Mouse (Mus musculus): ENCODE measurements around the gene AU021092.

The AU021092 gene

DNA sequence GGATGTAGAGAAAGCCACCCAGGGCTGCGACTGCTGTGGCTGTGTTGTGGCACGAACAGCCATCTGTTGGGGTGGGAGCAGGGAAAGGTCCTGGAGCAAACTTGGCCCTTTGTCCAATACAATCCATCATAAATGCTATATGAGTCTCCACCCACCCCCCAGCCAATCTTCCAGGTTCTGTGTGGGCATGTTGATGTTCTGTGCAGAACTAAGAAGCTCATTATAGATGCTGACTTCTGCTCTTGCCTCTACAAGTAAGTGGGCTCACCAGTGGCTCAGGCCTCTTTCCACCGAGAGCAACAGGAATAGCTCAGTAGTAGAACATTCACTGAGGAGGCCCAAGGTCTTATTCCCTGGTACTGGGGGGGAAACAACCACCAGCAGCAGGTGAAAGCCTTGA, 9.9 kb downstream of the AU021092 start:
- DNase-seq (ENCODE audit: low spot score), result no peak

DNA sequence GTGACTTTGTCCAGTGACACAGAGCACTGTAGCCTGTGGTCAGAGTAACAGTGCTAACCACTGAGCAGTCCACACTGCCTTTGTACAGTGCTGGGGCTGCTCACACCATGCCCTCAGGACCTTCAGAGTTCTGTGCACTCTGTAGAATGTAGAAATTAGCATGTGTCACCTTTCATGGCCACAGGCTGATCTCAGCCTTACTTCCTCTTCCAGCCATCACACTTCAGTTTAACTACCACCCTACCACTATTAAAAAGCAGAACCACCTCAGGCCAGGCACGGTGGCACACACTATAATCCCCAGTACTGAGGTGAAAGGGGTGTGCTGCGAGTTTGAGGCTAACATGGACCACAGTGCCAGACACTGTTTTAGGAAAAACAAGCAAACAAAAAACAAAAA, 11.7 kb downstream of the AU021092 start:
- no peak for DNase-seq (ENCODE audit: low spot score)

DNA sequence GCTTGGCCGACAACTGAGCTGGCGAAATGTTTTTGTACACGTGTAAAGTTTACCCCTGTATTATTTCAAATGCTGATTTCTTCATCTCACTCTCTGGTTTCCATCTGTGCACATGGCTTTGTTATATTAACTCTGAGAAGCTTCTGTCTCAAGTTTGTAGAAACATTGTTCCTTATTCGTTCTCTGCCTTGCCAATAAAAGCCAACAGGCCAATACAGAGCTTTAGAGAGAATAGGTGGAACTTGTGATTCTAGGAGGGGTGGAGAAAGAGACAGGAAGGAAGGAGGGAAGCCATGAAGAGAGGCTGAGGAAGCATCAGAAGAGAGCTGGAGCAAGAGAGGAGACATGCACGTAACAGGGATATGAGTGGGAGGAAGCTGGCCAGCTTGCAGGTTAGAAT, 16.0 kb downstream of the AU021092 start:
- DNase-seq (ENCODE audit: low spot score), result no peak

GRCm38 (mm10) chr16:5205431-5205970, 16.6 kb downstream of the AU021092 start:
- no peak for DNase-seq (ENCODE audit: low spot score)

DNA sequence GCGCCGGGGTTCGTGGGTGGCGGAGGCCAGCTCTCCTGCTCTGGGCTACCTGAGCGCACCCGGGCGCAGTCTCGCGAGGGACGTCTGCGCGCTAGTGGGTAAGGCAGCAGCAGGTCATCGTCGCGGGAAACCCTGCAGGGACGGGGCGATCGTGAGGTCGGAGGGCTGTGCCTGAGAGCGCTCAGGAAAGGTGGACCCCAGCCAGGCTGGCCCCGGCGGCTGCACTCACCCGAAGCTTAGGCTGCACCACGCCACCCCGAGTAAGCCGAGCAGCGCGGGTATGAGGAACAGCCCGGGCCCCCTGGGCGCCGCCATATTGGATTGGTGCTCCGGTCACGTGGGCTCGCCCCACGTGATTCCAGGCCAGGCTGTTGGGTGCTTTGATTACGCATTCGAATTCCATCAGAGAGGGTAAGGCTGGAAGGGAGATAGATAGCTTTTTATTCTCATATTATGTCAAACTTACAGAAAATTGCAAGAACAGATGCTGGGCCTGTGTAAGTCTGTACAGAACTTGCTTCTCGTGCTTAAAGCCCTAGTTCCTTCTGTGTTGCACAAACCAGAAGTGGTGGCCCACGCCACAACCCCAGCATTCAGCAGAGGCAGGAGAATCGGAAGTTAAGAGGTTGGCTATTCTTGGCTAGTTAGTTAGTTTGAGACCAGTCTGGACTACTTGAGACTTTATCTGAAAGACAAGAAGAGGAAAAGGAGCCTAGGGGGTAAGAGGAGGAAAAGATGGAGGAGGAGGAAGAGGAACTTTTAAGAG, 18.2 kb downstream of the AU021092 start, which contains the start of gene Nagpa:
Nagpa (minus strand) TSS at position 345 of the 766 bp plus-strand sequence.
- peak; percentile 81 for DNase-seq (ENCODE audit: low spot score)

DNA sequence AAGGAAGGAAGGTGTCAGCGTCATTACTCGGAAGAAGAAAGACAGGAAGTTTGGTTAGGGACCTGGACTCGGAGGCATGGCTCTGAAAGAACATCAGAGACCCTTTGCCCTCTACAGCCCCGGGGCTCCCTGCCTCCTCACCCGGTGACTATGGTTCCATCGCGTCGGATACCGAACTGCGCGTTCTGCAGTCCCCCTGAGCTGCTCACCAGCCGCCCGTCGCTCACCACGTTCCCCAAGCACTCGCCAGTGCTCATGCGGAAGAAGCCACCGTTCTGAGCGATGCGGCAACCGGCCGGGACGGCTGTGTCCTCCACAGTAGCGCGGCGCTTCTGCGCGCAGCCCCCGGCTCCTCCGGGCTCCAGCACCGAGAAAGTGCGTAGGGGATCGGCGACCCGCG, 18.9 kb downstream of the AU021092 start:
- no peak for DNase-seq (ENCODE audit: low spot score)

DNA sequence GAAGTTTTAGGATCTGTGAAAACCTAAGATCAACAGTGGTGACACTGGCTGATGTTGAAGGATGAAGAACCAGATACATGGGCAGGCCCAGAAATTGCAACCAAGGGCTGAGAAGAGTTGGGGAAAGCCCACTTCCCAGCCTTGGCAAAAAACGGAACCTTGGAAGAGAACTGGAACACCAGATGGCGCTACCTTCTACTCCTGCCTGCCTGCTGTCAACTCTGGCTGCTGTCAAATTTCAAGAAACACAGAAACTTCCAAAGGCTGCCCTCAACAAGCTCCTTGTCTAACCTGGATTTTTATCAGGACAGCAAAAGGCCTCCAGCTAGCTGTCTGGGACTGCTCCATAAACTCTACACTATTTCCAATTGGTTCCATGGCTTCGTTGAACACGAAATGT, 19.4 kb downstream of the AU021092 start:
- DNase-seq (ENCODE audit: low spot score), result peak; percentile 44

DNA sequence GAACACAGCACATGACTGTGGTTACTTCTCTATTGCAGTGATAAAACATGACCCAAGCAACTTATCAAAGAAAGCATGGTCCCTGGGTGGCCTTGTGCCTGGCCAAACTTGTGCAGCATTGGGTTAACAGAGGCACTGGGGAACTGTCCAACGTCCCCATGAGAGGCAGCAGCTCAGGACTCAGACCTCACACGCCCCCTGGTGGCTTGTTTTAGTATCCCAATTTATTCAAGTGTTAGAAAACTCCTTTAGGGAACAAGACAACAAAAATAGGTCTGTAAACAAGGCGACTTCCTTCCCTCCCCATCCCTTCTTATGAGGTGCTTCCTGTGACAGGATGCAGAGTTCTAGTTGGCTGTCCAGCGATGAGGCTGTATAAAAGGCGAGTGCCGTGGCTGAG, 27.0 kb downstream of the AU021092 start:
- peak; percentile 52 for DNase-seq (ENCODE audit: low spot score)

- no peak for DNase-seq (ENCODE audit: low spot score)
Measured at GRCm38 (mm10) chr16:5186234-5186633, 35.9 kb downstream of the AU021092 start.

DNA sequence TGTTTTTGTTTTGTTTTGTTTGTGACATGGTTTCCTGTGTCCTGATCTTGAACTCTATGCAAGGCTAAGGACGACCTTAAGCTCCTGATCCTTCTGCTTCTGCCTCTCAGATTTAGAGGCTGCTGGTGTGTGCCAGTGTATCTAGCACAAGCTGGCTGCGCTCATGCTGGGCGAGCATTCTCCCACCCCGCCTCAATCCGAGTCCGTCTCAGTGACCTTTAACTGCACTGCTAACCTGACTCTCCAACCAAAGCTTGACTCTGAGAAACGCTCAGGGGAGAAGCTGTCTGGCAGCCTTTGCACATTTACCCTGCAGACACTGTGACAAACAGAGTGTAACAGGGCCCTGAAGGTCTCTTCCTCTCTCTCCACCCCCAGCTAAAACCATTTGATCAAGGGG, 36.4 kb downstream of the AU021092 start:
- DNase-seq (ENCODE audit: low spot score), result no peak

- no peak for DNase-seq (ENCODE audit: low spot score)
Measured at GRCm38 (mm10) chr16:5184956-5185355, 37.1 kb downstream of the AU021092 start.

DNA sequence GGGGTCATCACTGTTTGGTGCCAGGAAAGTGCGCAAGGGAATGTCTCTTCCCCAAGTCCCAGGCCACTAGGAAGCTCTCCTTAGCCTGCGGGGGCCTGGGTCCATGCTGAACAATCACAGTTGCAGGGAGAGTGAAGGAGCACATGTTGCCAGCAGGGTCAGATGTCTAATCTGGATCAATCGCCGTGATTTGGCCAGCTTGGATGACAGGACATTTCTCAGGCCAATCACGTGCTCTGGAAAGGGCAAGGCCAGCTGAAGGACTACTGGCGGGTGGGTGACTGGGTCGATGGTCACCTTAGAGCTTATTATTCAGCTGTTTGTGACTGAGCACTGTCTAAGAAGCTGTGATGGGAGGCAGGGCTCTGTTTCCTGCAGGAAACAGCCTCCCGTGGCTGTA, 38.0 kb downstream of the AU021092 start:
- no peak for DNase-seq (ENCODE audit: low spot score)

DNA sequence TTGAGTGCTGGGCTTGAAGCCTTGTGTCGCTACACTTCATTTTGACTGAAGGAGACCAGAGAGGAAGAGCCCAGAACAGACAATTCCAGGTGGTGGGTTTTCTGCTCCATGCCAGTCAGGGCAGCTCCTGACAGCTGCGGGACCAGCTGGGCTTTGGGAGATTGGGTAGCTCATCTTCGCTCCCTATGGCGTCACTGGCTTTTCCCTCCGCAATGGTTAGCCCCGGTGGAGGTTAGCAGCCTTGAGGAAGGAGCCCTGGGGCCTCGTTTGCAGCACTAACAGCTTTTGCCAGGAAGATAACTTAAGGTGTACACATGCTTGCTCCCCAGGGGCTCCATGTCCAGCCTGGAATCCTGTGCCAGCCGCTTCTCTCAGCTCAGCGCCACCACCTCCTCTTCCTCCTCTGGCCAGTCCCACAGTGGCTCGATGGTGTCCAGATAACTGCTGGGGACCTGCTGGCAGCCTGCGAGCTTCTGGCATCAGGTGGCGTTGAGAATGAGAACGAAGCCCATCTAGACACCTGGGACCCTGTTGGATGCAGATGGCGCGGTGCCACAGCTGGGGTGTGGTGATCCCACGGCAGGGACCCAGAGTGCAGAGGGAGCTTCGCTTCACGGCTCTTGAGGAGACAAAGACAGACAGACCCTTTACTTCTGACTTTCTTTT, 38.7 kb downstream of the AU021092 start:
- no peak for DNase-seq (ENCODE audit: low spot score)

- no peak for DNase-seq (ENCODE audit: low spot score)
Measured at GRCm38 (mm10) chr16:5172636-5173035, 49.5 kb downstream of the AU021092 start.

- DNase-seq (ENCODE audit: low spot score), result no peak
Measured at GRCm38 (mm10) chr16:5168829-5169228, 53.3 kb downstream of the AU021092 start.

GRCm38 (mm10) chr16:5168038-5168437, 54.1 kb downstream of the AU021092 start:
- DNase-seq (ENCODE audit: low spot score), result no peak

DNA sequence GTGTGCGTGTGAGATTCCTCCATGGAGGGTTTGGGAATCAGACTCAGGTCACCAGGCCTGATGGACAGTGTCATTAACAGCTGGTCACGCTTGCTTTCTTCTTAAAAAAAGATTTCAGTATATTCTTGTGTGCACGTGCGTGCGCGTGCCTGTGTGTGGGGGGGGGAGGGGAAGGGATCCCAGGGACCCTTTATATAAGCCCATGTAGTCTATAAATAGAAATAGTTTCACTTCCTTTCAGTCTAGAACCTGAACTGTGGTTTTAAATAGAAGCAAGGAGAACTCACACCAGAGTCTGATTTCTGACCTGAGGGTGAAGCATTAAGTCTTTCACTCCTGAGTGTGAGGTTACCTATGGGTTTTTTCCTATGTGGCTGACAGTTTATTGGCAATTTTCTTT, 57.8 kb downstream of the AU021092 start:
- no peak for DNase-seq (ENCODE audit: low spot score)

Data from urinary bladder, postnatal 14 days (tissue).